In the genomic region with DNA sequence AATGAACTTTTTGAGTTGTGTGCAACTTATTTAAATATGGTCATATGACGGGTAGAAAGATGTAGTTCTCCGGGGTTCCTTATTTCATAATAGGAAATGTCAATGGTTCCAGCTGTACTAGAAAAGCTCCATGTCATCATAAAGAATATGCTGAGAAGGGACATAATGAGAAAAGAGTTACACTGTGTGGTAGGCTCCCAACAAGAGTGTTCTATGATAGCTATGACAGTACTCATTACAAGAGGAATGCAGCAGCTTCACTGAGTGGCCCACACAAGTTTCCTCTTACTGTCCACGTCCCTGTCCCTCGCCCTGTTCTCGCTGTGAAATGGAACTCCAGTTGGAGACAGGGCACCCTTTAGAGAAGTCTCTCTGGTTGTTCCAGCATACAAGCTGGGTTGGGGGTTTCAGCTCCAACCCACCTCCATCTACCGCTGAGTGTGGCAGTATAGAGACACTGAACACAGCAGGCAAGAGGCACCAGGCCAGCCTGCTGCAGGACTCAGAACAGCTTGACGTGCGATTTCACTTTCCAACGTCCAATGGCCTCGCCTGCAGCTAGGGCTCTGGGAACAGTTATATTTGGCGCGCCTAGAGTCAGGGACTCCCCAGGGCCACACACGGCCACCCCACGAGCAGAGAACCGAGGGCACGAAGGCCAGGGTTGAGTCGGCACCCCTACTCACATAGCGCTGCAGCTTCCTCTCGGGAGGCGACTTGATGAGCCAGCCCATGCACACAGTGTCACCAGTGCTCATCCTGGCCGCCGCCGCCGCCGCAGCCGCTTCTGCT, we compare ENCODE assay signal across 7 mouse cellular contexts. TPM values are rescaled to one million over a fixed set of nuclear protein-coding genes. Genes with fewer than 3 reads are reported as not detected.
DNase-seq lines count a peak whose midpoint lies in the region; ATAC-seq and TF ChIP-seq lines count a peak whose summit lies in the region.

No protein-coding gene starts in this region.

- H3K4me3 ChIP-seq in cortical plate, adult 2 months (ENCODE audit: insufficient read depth, low read length) = peak overlapping the region; percentile 85
- H3K4me3 ChIP-seq in liver, embryonic 16.5 days (ENCODE audit: low read depth, low read length) = peak overlapping the region; percentile 70
- H3K4me3 ChIP-seq in neural tube, embryonic 15.5 days (replicated peaks) = peak overlapping the region; percentile 50

- H3K27ac ChIP-seq in cortical plate, adult 2 months (ENCODE audit: insufficient read depth, low read length) = no peak overlapping the region
- no peak overlapping the region; the same call in 1 of the 2 replicates for H3K27ac ChIP-seq in liver, embryonic 16.5 days (ENCODE audit: low read length)
- peak overlapping the region; percentile 58; the same call in 1 of the 2 replicates for H3K27ac ChIP-seq in neural tube, embryonic 15.5 days (replicated peaks)

- no peaks in the 10 kb centered on the region for H3K9me3 ChIP-seq in liver, embryonic 16.5 days (replicated peaks; ENCODE audit: control insufficient read depth, low read length)
- H3K9me3 ChIP-seq in neural tube, embryonic 15.5 days (replicated peaks) = no peaks in the 10 kb centered on the region

- no peak for TF ChIP-seq CTCF in cortical plate, adult 2 months (IDR thresholded peaks at IDR 0.05; ENCODE audit: extremely low read depth, insufficient read depth, low read length)

- peak; percentile 75 for ATAC-seq in CD4-positive, CD25-positive, alpha-beta regulatory T cell, adult 4 months
- ATAC-seq in granulocyte monocyte progenitor cell, adult 5-6 weeks (replicated peaks; ENCODE audit: poor library complexity, severe bottlenecking) = peak; percentile 62
- ATAC-seq in liver, embryonic 16.5 days (ENCODE audit: low read depth) = peak; percentile 68
- ATAC-seq in neural tube, embryonic 15.5 days (ENCODE audit: low FRiP score) = peak; percentile 87

- peak; percentile 29 for DNase-seq in Muller cell, postnatal 12 days (ENCODE audit: inconsistent ontology term)
- peak; percentile 29 for DNase-seq in kidney, adult 18-20 months

- H3K27me3 ChIP-seq in liver, embryonic 16.5 days (ENCODE audit: control insufficient read depth, insufficient read depth, low read depth, low read length) = no peaks in the 10 kb centered on the region
- no peaks in the 10 kb centered on the region for H3K27me3 ChIP-seq in neural tube, embryonic 15.5 days (replicated peaks)

- peak overlapping the region; percentile 59 for H3K9ac ChIP-seq in liver, embryonic 16.5 days (ENCODE audit: low read depth, low read length)
- H3K9ac ChIP-seq in neural tube, embryonic 15.5 days (replicated peaks) = peak overlapping the region; percentile 43

- no peaks in the 10 kb centered on the region for H3K4me1 ChIP-seq in cortical plate, adult 2 months (ENCODE audit: control insufficient read depth, insufficient read depth, low read length)
- H3K4me1 ChIP-seq in liver, embryonic 16.5 days (ENCODE audit: control insufficient read depth, low read depth, low read length) = peaks cover 2% of the 10 kb centered on the region
- no peaks in the 10 kb centered on the region for H3K4me1 ChIP-seq in neural tube, embryonic 15.5 days

- H3K36me3 ChIP-seq in liver, embryonic 16.5 days (ENCODE audit: control insufficient read depth, insufficient read depth) = no peaks in the 10 kb centered on the region
- H3K36me3 ChIP-seq in neural tube, embryonic 15.5 days = no peaks in the 10 kb centered on the region

- H3K4me2 ChIP-seq in liver, embryonic 16.5 days (ENCODE audit: low read depth, low read length) = peak overlapping the region; percentile 63
- H3K4me2 ChIP-seq in neural tube, embryonic 15.5 days = peak overlapping the region; percentile 58

- WGBS in liver, embryonic 16.5 days (ENCODE audit: insufficient replicate concordance) = 21% methylated on average over 26 of the region's 26 CpGs
- 25% methylated on average over 25 of the region's 26 CpGs for WGBS in neural tube, embryonic 15.5 days

- TF ChIP-seq POLR2A in cortical plate, adult 2 months (IDR thresholded peaks at IDR 0.05; ENCODE audit: extremely low read depth, insufficient read depth, low read length) = no peak

RNA-seq across cellular contexts. Expression of a gene that starts 1.1 kb away (rescaled TPM):
- polyA plus RNA-seq in CD4-positive, CD25-positive, alpha-beta regulatory T cell, adult 4 months (2017; shearing (Covaris generic)) = 10 to 100 TPM; 16.2 to 18.3 TPM
- polyA plus RNA-seq in cortical plate, adult 2 months (2012; rRNA removed) = 1.1 and 1.4 TPM in 2 replicates
- 0.36 and 3.3 TPM in 2 replicates for total RNA-seq in granulocyte monocyte progenitor cell, adult 5-6 weeks (2014; fragmentation: Nextera tagmentation)
- total RNA-seq in granulocyte monocyte progenitor cell, adult 5-6 weeks (2017) = 1.9 and 2.9 TPM in 2 replicates
- 1.4 TPM in 2 replicates for polyA plus RNA-seq in liver, embryonic 16.5 days (2015; fragmentation: Nextera tagmentation; extraction: Ambion mirVana)
- polyA plus RNA-seq in neural tube, embryonic 15.5 days (2015; fragmentation: Nextera tagmentation; extraction: Ambion mirVana) = 3.4 and 3.7 TPM in 2 replicates

RNA-seq across cellular contexts. Expression of a gene that starts 11.5 kb away (rescaled TPM):
- 100 to 1,000 TPM; 140 to 147 TPM for polyA plus RNA-seq in CD4-positive, CD25-positive, alpha-beta regulatory T cell, adult 4 months (2017; shearing (Covaris generic))
- polyA plus RNA-seq in cortical plate, adult 2 months (2012; rRNA removed) = 32.5 and 35.4 TPM in 2 replicates
- total RNA-seq in granulocyte monocyte progenitor cell, adult 5-6 weeks (2014; fragmentation: Nextera tagmentation) = 174 and 211 TPM in 2 replicates
- total RNA-seq in granulocyte monocyte progenitor cell, adult 5-6 weeks (2017) = 396 and 439 TPM in 2 replicates
- 60.2 and 67.1 TPM in 2 replicates for polyA plus RNA-seq in liver, embryonic 16.5 days (2015; fragmentation: Nextera tagmentation; extraction: Ambion mirVana)
- polyA plus RNA-seq in neural tube, embryonic 15.5 days (2015; fragmentation: Nextera tagmentation; extraction: Ambion mirVana) = 46.2 and 87.7 TPM in 2 replicates

RNA-seq across cellular contexts. Expression of a gene that starts 46.6 kb away (rescaled TPM):
- 100 to 1,000 TPM; 107 to 132 TPM for polyA plus RNA-seq in CD4-positive, CD25-positive, alpha-beta regulatory T cell, adult 4 months (2017; shearing (Covaris generic))
- 36.1 and 38.5 TPM in 2 replicates for polyA plus RNA-seq in cortical plate, adult 2 months (2012; rRNA removed)
- total RNA-seq in granulocyte monocyte progenitor cell, adult 5-6 weeks (2014; fragmentation: Nextera tagmentation) = 45.3 and 79.8 TPM in 2 replicates
- 57.9 and 59.2 TPM in 2 replicates for total RNA-seq in granulocyte monocyte progenitor cell, adult 5-6 weeks (2017)
- polyA plus RNA-seq in liver, embryonic 16.5 days (2015; fragmentation: Nextera tagmentation; extraction: Ambion mirVana) = 155 and 158 TPM in 2 replicates
- 32.6 and 44.6 TPM in 2 replicates for polyA plus RNA-seq in neural tube, embryonic 15.5 days (2015; fragmentation: Nextera tagmentation; extraction: Ambion mirVana)
